Mouse (Mus musculus) CH12.LX (cell line): ENCODE results near the gene Usp6nl.

ENCODE experiments used
- CHD2 ChIP-seq: IDR thresholded peaks from 2 replicates; pipeline ENCODE4 v1.6.1; 2011; ENCODE audit warnings: low read length, improper control_type of control experiment
- CTCF ChIP-seq, 2 experiments: IDR thresholded peaks in 1 of 2; conservative IDR thresholded peaks in 1 of 2; 2 replicates each; pipeline ENCODE4 v1.5.1; 2011 to 2012; ENCODE audit warnings: low read depth in 2 of 2, low read length in 2 of 2, improper control_type of control experiment in 1 of 2, inconsistent platforms in 1 of 2, mild to moderate bottlenecking in 1 of 2, moderate library complexity in 1 of 2
- ELF1 ChIP-seq: IDR thresholded peaks from 2 replicates; pipeline ENCODE4 v1.6.1; 2014; ENCODE audit warnings: low read depth, mild to moderate bottlenecking, inconsistent platforms, low read length, improper control_type of control experiment
- EP300 ChIP-seq: IDR thresholded peaks from 2 replicates; pipeline ENCODE4 v1.6.1; 2011; ENCODE audit warnings: low read length, improper control_type of control experiment
- GABPA ChIP-seq: IDR thresholded peaks from 2 replicates; pipeline ENCODE4 v1.6.1; 2012; ENCODE audit warnings: low read depth, low read length, improper control_type of control experiment, inconsistent platforms; ENCODE audit not compliant: insufficient replicate concordance
- HCFC1 ChIP-seq: IDR thresholded peaks from 2 replicates; pipeline ENCODE4 v1.6.1; 2012; ENCODE audit warnings: low read depth, mild to moderate bottlenecking, inconsistent platforms, low read length, improper control_type of control experiment
- JUN ChIP-seq: IDR thresholded peaks from 2 replicates; pipeline ENCODE4 v1.6.1; 2011; ENCODE audit warnings: low read depth, mild to moderate bottlenecking, low read length, improper control_type of control experiment, moderate library complexity; ENCODE audit not compliant: insufficient read depth
- POLR2A ChIP-seq: IDR thresholded peaks from 2 replicates; pipeline ENCODE4 v1.6.1; 2011; ENCODE audit warnings: low read depth, mild to moderate bottlenecking, improper control_type of control experiment, low read length
- SIN3A ChIP-seq: IDR thresholded peaks from 2 replicates; pipeline ENCODE4 v1.6.1; 2012; ENCODE audit warnings: low read length, improper control_type of control experiment, inconsistent platforms
- USF1 ChIP-seq: IDR thresholded peaks from 2 replicates; pipeline ENCODE4 v1.6.1; 2014; ENCODE audit warnings: low read depth, mild to moderate bottlenecking, inconsistent platforms, low read length, improper control_type of control experiment
- USF2 ChIP-seq: conservative IDR thresholded peaks from 2 replicates; pipeline ENCODE4 v1.6.1; 2011; ENCODE audit warnings: low read depth, low read length, improper control_type of control experiment
- ZMIZ1 ChIP-seq: IDR thresholded peaks from 2 replicates; pipeline ENCODE4 v1.6.1; 2012; ENCODE audit warnings: low read depth, mild to moderate bottlenecking, inconsistent platforms, low read length, improper control_type of control experiment

- no peak for TF ChIP-seq SIN3A
- TF ChIP-seq ZMIZ1, result no peak
- TF ChIP-seq ELF1, result no peak
- no peak for TF ChIP-seq USF2
- no peak for TF ChIP-seq GABPA
- no peak for TF ChIP-seq POLR2A
- no peak for TF ChIP-seq HCFC1
- no peak for TF ChIP-seq EP300
- TF ChIP-seq JUN, result no peak
- no peak for TF ChIP-seq CHD2
- TF ChIP-seq USF1, result no peak
- no peak for TF ChIP-seq CTCF (conservative IDR thresholded peaks at IDR 0.05 in 1 of 2, IDR thresholded peaks at IDR 0.05 in 1 of 2; ENCODE audit: low read depth in 2 of 2, low read length in 2 of 2)
These were observed 69.5 kb downstream of the Usp6nl start for GRCm38 (mm10) chr2:6391940-6392339.
